Mouse (Mus musculus): ENCODE data around the gene Npm3. TPM values are rescaled to one million over a fixed set of nuclear protein-coding genes. Genes with fewer than 3 reads are reported as not detected.

The Npm3 gene
- polyA plus RNA-seq, 1 experiment from 2014 or later: 9.0 TPM

- Histone ChIP-seq H3K27ac (0 out of 2 replicates have a peak overlapping the region, but pooled peaks have one; percentile 16), H3K9me3 (no peaks in the 10 kb centered on the region), H3K4me2 (peak overlapping the region; percentile 40; the same call in 1 of the 2 replicates), H3K27me3 (peaks cover 71% of the 10 kb centered on the region), H3K4me3 (replicated peaks) (0 out of 2 replicates have a peak overlapping the region, but pooled peaks have one; percentile 11), H3K36me3 (replicated peaks) (no peaks in the 10 kb centered on the region), H3K9ac (no peak overlapping the region), H3K4me1 (peaks cover 25% of the 10 kb centered on the region)
- WGBS: 68% methylated on average over 3 of the region's 3 CpGs
- 0 out of 2 replicates have a peak, but pooled peaks have one; percentile 6 for ATAC-seq (ENCODE audit: low FRiP score)
These were observed 31.1 kb downstream of the Npm3 start for GRCm38 (mm10) chr19:45718286-45718685.

DNA sequence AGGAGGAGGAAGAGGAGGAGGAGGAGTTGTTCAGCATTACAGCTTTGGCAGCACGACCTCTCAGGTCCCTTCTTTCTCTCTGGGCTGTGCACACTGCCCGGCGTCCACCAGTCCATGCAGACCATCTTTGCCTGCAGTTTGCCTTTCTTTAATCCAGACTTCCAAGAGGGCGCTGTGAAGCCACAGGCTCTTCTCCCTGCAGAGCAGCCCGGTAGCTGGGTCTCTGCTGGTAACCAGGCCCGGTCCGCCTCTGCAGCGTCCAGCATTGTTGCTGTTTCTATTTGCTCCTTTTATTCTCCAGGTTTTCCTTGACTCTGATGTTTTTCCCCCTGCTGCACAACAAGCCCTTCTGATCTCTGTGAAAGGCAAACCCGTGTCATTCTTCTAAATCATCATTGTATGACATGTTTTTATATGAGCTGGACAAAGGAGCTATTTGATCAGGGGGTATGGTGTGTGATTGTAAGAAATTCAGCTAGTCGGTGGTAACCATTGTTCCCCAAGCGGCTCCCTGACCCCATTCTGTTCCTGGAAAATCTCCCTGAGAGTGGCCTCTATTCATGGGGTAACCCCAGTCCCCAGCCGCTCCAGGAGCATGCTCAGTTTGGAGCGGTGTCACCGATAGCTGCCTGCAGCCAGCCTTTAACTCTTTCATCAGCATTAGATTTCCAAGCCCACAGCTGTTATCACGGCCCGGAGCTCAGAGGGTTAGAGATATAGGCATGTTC, 31.7 kb downstream of the Npm3 start:
- Histone ChIP-seq H3K4me3 (replicated peaks) (peak overlapping the region; percentile 11; the same call in 1 of the 2 replicates), H3K27ac (peak overlapping the region; percentile 47), H3K36me3 (replicated peaks) (no peaks in the 10 kb centered on the region), H3K4me2 (peak overlapping the region; percentile 40), H3K9me3 (no peaks in the 10 kb centered on the region), H3K4me1 (peaks cover 25% of the 10 kb centered on the region), H3K9ac (peak overlapping the region; percentile 33), H3K27me3 (peaks cover 68% of the 10 kb centered on the region)
- peak; percentile 87 for ATAC-seq (ENCODE audit: low FRiP score)
- WGBS: 2% methylated on average over 16 of the region's 16 CpGs

DNA sequence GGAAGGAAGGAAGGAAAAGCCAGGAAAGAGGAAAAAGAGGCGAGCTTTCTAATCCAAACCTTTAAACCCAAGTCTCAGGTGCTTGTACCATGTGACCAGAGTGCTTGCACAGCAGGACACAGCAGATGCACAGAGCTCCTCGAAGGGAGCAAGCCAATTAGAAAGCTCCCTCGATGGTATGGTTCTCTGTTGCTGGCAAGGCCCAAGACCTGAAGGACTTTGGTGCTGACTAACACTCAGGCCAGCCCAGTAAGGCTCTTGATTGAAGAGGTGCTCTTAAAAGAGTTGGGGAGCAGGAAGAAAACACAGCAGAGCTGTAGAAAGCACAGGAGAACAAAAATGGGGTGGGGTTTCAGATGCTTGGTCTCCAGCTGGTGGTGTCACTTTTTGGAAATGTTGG, 40.7 kb downstream of the Npm3 start:
- H3K4me3 ChIP-seq (replicated peaks): no peak overlapping the region
- no peaks in the 10 kb centered on the region for H3K9me3 ChIP-seq
- no peak overlapping the region for H3K9ac ChIP-seq
- whole genome bisulfite sequencing: 72% methylated on average over 3 of the region's 3 CpGs
- H3K27ac ChIP-seq: no peak overlapping the region
- peaks cover 13% of the 10 kb centered on the region for H3K27me3 ChIP-seq
- no peaks in the 10 kb centered on the region for H3K36me3 ChIP-seq (replicated peaks)
- H3K4me1 ChIP-seq: peaks cover 7% of the 10 kb centered on the region
- no peak for ATAC-seq (ENCODE audit: low FRiP score)
- no peak overlapping the region for H3K4me2 ChIP-seq

Other genes with a start within 250 kb of the Npm3 start
- gene Poll, start 189.1 kb downstream of the Npm3 start, polyA plus RNA-seq (2016; fragmentation: Nextera tagmentation; extraction: Ambion mirVana): 18.1 and 18.2 TPM in 2 replicates
- 45.5 and 47.1 TPM in 2 replicates for gene Gm17018, start 189.0 kb downstream of the Npm3 start, polyA plus RNA-seq (2016; fragmentation: Nextera tagmentation; extraction: Ambion mirVana)
- gene Fbxw4, start 89.3 kb downstream of the Npm3 start, polyA plus RNA-seq (2016; fragmentation: Nextera tagmentation; extraction: Ambion mirVana): 4.6 and 4.7 TPM in 2 replicates
- 4.6 TPM in 2 replicates for gene Fgf8, start 6.7 kb downstream of the Npm3 start, polyA plus RNA-seq (2016; fragmentation: Nextera tagmentation; extraction: Ambion mirVana)
- gene Mgea5, start 34.2 kb upstream of the Npm3 start, polyA plus RNA-seq (2016; fragmentation: Nextera tagmentation; extraction: Ambion mirVana): 94.7 and 105 TPM in 2 replicates
- 2.7 and 4.0 TPM in 2 replicates for gene Kcnip2, start 66.5 kb upstream of the Npm3 start, polyA plus RNA-seq (2016; fragmentation: Nextera tagmentation; extraction: Ambion mirVana)
- gene Armh3, start 248.9 kb upstream of the Npm3 start, polyA plus RNA-seq (2016; fragmentation: Nextera tagmentation; extraction: Ambion mirVana): 19.3 and 20.3 TPM in 2 replicates

Data from forebrain, embryonic 12.5 days (tissue).